Mouse (Mus musculus): ENCODE measurements around the gene Ppp1r32. TPM values are rescaled to one million over a fixed set of nuclear protein-coding genes. Genes with fewer than 3 reads are reported as not detected.

Ppp1r32 gene
- total and polyA plus RNA-seq, 2 experiments from 2014 or later: 5.0 to 7.8 TPM

- DNase-seq (ENCODE audit: low spot score) (peak; percentile 89), ATAC-seq (ENCODE audit: low FRiP score) (peak; percentile 85)
- H3K36me3 ChIP-seq (ENCODE audit: insufficient read depth, low read length): no peaks in the 10 kb centered on the region
- H3K4me1 ChIP-seq (ENCODE audit: insufficient read depth, low read length): peaks cover 5% of the 10 kb centered on the region; the same call in 1 of the 2 replicates
- WGBS: 0% methylated on average over 30 of the region's 34 CpGs
- peak overlapping the region; percentile 56 for H3K4me3 ChIP-seq (ENCODE audit: low read depth, low read length)
- H3K27ac ChIP-seq (ENCODE audit: low read depth, low read length): peak overlapping the region; percentile 78
- peak overlapping the region; percentile 64 for H3K9ac ChIP-seq (replicated peaks; ENCODE audit: low read length, poor library complexity, severe bottlenecking)
- no peaks in the 10 kb centered on the region for H3K9me3 ChIP-seq (ENCODE audit: low read length)
- no peak for TF ChIP-seq CTCF (IDR thresholded peaks at IDR 0.05)
- H3K27me3 ChIP-seq (ENCODE audit: insufficient read depth, low read length): peaks cover 33% of the 10 kb centered on the region
- H3K4me2 ChIP-seq (ENCODE audit: low read depth, low read length, poor library complexity, severe bottlenecking): peak overlapping the region; percentile 76
Observed at GRCm38 (mm10) chr19:10457484-10457800, 25.3 kb downstream of the Ppp1r32 start.

- WGBS: under 1% methylated on average over 90 of the region's 96 CpGs
- Histone ChIP-seq H3K27me3 (ENCODE audit: insufficient read depth, low read length) (peaks cover 33% of the 10 kb centered on the region), H3K4me1 (ENCODE audit: insufficient read depth, low read length) (peaks cover 5% of the 10 kb centered on the region; the same call in 1 of the 2 replicates), H3K9ac (replicated peaks; ENCODE audit: low read length, poor library complexity, severe bottlenecking) (peak within 1 kb of the TSS; percentile 64), H3K36me3 (ENCODE audit: insufficient read depth, low read length) (no peaks in the 10 kb centered on the region), H3K9me3 (ENCODE audit: low read length) (no peaks in the 10 kb centered on the region), H3K4me2 (ENCODE audit: low read depth, low read length, poor library complexity, severe bottlenecking) (peak within 1 kb of the TSS; percentile 76), H3K4me3 (ENCODE audit: low read depth, low read length) (peak within 1 kb of the TSS; percentile 56), H3K27ac (ENCODE audit: low read depth, low read length) (peak within 1 kb of the TSS; percentile 78)
- DNase-seq (ENCODE audit: low spot score) (peak; percentile 89), ATAC-seq (ENCODE audit: low FRiP score) (peak; percentile 80)
- peak; percentile 72 for TF ChIP-seq CTCF (IDR thresholded peaks at IDR 0.05)
Observed at GRCm38 (mm10) chr19:10456752-10457483, 25.8 kb downstream of the Ppp1r32 start, which contains the start of gene Lrrc10b. Gene Lrrc10b (minus strand): TSS chr19:10457473.

GRCm38 (mm10) chr19:10455437-10455806 is 27.3 kb downstream of the Ppp1r32 start:
- H3K27ac ChIP-seq (ENCODE audit: low read depth, low read length): no peak overlapping the region
- no peak overlapping the region for H3K9ac ChIP-seq (replicated peaks; ENCODE audit: low read length, poor library complexity, severe bottlenecking)
- H3K4me3 ChIP-seq (ENCODE audit: low read depth, low read length): no peak overlapping the region
- H3K27me3 ChIP-seq (ENCODE audit: insufficient read depth, low read length): peaks cover 30% of the 10 kb centered on the region
- peak overlapping the region; percentile 76 for H3K4me2 ChIP-seq (ENCODE audit: low read depth, low read length, poor library complexity, severe bottlenecking)
- 73% methylated on average over 3 of the region's 3 CpGs for WGBS
- no peak for DNase-seq (ENCODE audit: low spot score)
- H3K9me3 ChIP-seq (ENCODE audit: low read length): no peaks in the 10 kb centered on the region
- H3K4me1 ChIP-seq (ENCODE audit: insufficient read depth, low read length): peaks cover 5% of the 10 kb centered on the region; the same call in 1 of the 2 replicates
- no peak for TF ChIP-seq CTCF (IDR thresholded peaks at IDR 0.05)
- no peaks in the 10 kb centered on the region for H3K36me3 ChIP-seq (ENCODE audit: insufficient read depth, low read length)
- no peak for ATAC-seq (ENCODE audit: low FRiP score)

- H3K27me3 ChIP-seq (ENCODE audit: insufficient read depth, low read length): peaks cover 26% of the 10 kb centered on the region
- no peak for ATAC-seq (ENCODE audit: low FRiP score)
Observed at GRCm38 (mm10) chr19:10454718-10455436, 27.9 kb downstream of the Ppp1r32 start.

GRCm38 (mm10) chr19:10449708-10450107 is 33.0 kb downstream of the Ppp1r32 start:
- peak; percentile 39 for ATAC-seq (ENCODE audit: low FRiP score)
- H3K9ac ChIP-seq (replicated peaks; ENCODE audit: low read length, poor library complexity, severe bottlenecking): no peak overlapping the region
- 2% methylated on average over 3 of the region's 3 CpGs for WGBS
- H3K4me2 ChIP-seq (ENCODE audit: low read depth, low read length, poor library complexity, severe bottlenecking): no peak overlapping the region
- peak; percentile 90 for DNase-seq (ENCODE audit: low spot score)
- TF ChIP-seq CTCF (IDR thresholded peaks at IDR 0.05): peak; percentile 97
- no peaks in the 10 kb centered on the region for H3K4me1 ChIP-seq (ENCODE audit: insufficient read depth, low read length)
- H3K9me3 ChIP-seq (ENCODE audit: low read length): no peaks in the 10 kb centered on the region
- H3K36me3 ChIP-seq (ENCODE audit: insufficient read depth, low read length): peaks cover 28% of the 10 kb centered on the region
- no peak overlapping the region for H3K27ac ChIP-seq (ENCODE audit: low read depth, low read length)
- no peak overlapping the region for H3K4me3 ChIP-seq (ENCODE audit: low read depth, low read length)
- H3K27me3 ChIP-seq (ENCODE audit: insufficient read depth, low read length): peaks cover 2% of the 10 kb centered on the region; the same call in 1 of the 2 replicates

More at GRCm38 (mm10) chr19:10454718-10455436, 27.9 kb downstream of the Ppp1r32 start:
- TF ChIP-seq CTCF (IDR thresholded peaks at IDR 0.05): no peak
- 74% methylated on average over 4 of the region's 4 CpGs for WGBS
- no peak for DNase-seq (ENCODE audit: low spot score)
- Histone ChIP-seq H3K4me3 (ENCODE audit: low read depth, low read length) (no peak overlapping the region), H3K27ac (ENCODE audit: low read depth, low read length) (no peak overlapping the region), H3K9me3 (ENCODE audit: low read length) (no peaks in the 10 kb centered on the region), H3K36me3 (ENCODE audit: insufficient read depth, low read length) (no peaks in the 10 kb centered on the region), H3K4me2 (ENCODE audit: low read depth, low read length, poor library complexity, severe bottlenecking) (peak overlapping the region; percentile 76; the same call in 1 of the 2 replicates), H3K9ac (replicated peaks; ENCODE audit: low read length, poor library complexity, severe bottlenecking) (no peak overlapping the region), H3K4me1 (ENCODE audit: insufficient read depth, low read length) (peaks cover 5% of the 10 kb centered on the region; the same call in 1 of the 2 replicates)

GRCm38 (mm10) chr19:10449190-10449589 is 33.5 kb downstream of the Ppp1r32 start:
- 80% methylated on average over 6 of the region's 6 CpGs for WGBS
- Histone ChIP-seq H3K27ac (ENCODE audit: low read depth, low read length) (no peak overlapping the region), H3K4me3 (ENCODE audit: low read depth, low read length) (no peak overlapping the region), H3K36me3 (ENCODE audit: insufficient read depth, low read length) (peaks cover 34% of the 10 kb centered on the region), H3K27me3 (ENCODE audit: insufficient read depth, low read length) (no peaks in the 10 kb centered on the region), H3K4me1 (ENCODE audit: insufficient read depth, low read length) (no peaks in the 10 kb centered on the region), H3K9ac (replicated peaks; ENCODE audit: low read length, poor library complexity, severe bottlenecking) (no peak overlapping the region), H3K4me2 (ENCODE audit: low read depth, low read length, poor library complexity, severe bottlenecking) (no peak overlapping the region), H3K9me3 (ENCODE audit: low read length) (no peaks in the 10 kb centered on the region)
- no peak for ATAC-seq (ENCODE audit: low FRiP score)
- TF ChIP-seq CTCF (IDR thresholded peaks at IDR 0.05): no peak
- no peak for DNase-seq (ENCODE audit: low spot score)
